Mouse (Mus musculus) intestine, embryonic 16.5 days (tissue): Measurements from ENCODE around the gene L3hypdh. TPM values are rescaled to one million over a fixed set of nuclear protein-coding genes. Genes with fewer than 3 reads are reported as not detected.

Experiments used
- ATAC-seq: fragments of 200-750 bp; cut with Nextera tagmentation; 2 replicates; pipeline ENCODE4 v1.8.0; 2017; ENCODE audit warnings: moderate TSS enrichment, moderate library complexity
- H3K27ac ChIP-seq: fragments of 300-500 bp; sonication (generic); 2 replicates; pipeline ENCODE4 v1.5.1; 2014; ENCODE audit warnings: mild to moderate bottlenecking, low read length
- H3K27me3 ChIP-seq: fragments of 300-500 bp; sonication (generic); replicated peaks from 2 replicates; pipeline ENCODE4 v1.6.1; 2014; ENCODE audit warnings: low read length, control low read depth, mixed read lengths; ENCODE audit not compliant: control insufficient read depth, insufficient read depth
- H3K36me3 ChIP-seq: fragments of 300-500 bp; sonication (generic); 2 replicates; pipeline ENCODE4 v1.6.1; 2014; ENCODE audit warnings: low read length, control low read depth; ENCODE audit not compliant: control insufficient read depth, insufficient read depth
- H3K4me1 ChIP-seq: fragments of 300-500 bp; sonication (generic); 2 replicates; pipeline ENCODE4 v1.6.1; 2014; ENCODE audit warnings: low read length, control low read depth, mixed read lengths; ENCODE audit not compliant: control insufficient read depth, insufficient read depth
- H3K4me2 ChIP-seq: fragments of 300-500 bp; sonication (generic); 2 replicates; pipeline ENCODE4 v1.6.1; 2014; ENCODE audit warnings: low read depth, low read length, control low read depth
- H3K4me3 ChIP-seq: fragments of 300-500 bp; sonication (generic); 2 replicates; pipeline ENCODE4 v1.5.1; 2014; ENCODE audit warnings: mild to moderate bottlenecking, low read length
- H3K9ac ChIP-seq: fragments of 300-500 bp; sonication (generic); 2 replicates; pipeline ENCODE4 v1.6.1; 2014; ENCODE audit warnings: low read depth, low read length
- H3K9me3 ChIP-seq: fragments of 300-500 bp; sonication (generic); 2 replicates; pipeline ENCODE4 v1.6.1; 2016; ENCODE audit warnings: low read length, control low read depth; ENCODE audit not compliant: control insufficient read depth
- WGBS: fragments of 180-500 bp; shearing (Covaris S2); extraction: QIAGEN DNeasy Blood & Tissue Kit; methylation state at CpG from one replicate; pipeline ENCODE4 v1.1.7; 2014; 5-methylcytosine and 5-hydroxymethylcytosine counted together
- polyA plus RNA-seq: library from polyadenylated mRNA; unstranded; fragments of >200 nt; fragmentation: Nextera tagmentation; extraction: Ambion mirVana; gene quantifications from 2 replicates; pipeline ENCODE4 v1.2.1, GENCODE M21; 2015

L3hypdh gene
- polyA plus RNA-seq = 13.6 and 15.7 TPM in 2 replicates

- ATAC-seq = peak; percentile 97
- Histone ChIP-seq H3K27me3 (no peaks in the 10 kb centered on the region), H3K36me3 (no peaks in the 10 kb centered on the region), H3K27ac (peak within 1 kb of the TSS; percentile 98), H3K9ac (peak within 1 kb of the TSS; percentile 87), H3K9me3 (no peaks in the 10 kb centered on the region), H3K4me2 (peak within 1 kb of the TSS; percentile 90), H3K4me1 (peaks cover 8% of the 10 kb centered on the region; the same call in 1 of the 2 replicates), H3K4me3 (peak within 1 kb of the TSS; percentile 79)
- under 1% methylated on average over 60 of the region's 60 CpGs for whole genome bisulfite sequencing
Measured at GRCm38 (mm10) chr12:72085329-72086165, at the start of gene L3hypdh, which contains the start of gene Jkamp. L3hypdh (minus strand) TSS chr12:72085439. Jkamp (plus strand) TSS chr12:72085589.

- Histone ChIP-seq H3K36me3 (no peaks in the 10 kb centered on the region), H3K4me1 (no peaks in the 10 kb centered on the region), H3K4me3 (no peak overlapping the region), H3K27ac (no peak overlapping the region), H3K9me3 (no peaks in the 10 kb centered on the region), H3K27me3 (no peaks in the 10 kb centered on the region), H3K4me2 (no peak overlapping the region), H3K9ac (no peak overlapping the region)
- no peak for ATAC-seq
- WGBS = 91% methylated on average over 10 of the region's 10 CpGs
Measured at GRCm38 (mm10) chr12:72129203-72129602, 44.0 kb upstream of the L3hypdh start.

DNA sequence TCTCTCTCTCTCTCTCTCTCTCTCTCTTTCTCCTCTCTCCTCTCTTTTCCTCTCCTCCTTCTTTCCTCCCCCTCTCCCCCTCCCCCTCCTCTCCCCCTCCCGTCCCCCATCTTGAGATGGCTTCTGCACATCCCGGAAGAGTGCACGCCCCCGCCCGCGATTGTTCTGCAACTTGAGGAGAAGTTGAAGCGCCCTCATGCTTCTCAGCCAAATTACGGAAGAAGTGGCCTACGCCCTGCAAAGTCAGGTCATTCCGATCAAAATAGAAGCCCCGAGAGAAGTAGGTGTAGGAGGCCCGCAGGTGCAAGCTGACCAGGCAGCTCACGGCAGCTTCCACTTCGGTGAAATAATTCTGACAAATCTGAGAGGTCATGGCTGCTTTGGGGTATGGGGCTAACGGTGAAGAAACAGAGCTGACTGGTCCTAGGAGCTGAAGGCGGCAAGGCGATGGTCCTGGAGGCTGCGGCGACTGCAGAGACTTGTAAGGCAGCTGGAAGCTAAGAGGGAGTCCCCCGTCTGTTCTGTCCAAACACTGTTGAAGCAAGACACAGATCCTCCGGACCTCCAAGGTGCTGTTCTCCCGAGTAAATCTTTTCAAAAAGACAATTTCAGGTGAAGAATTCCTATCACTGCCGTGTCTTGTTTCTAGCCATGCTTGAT, 30.6 kb upstream of the L3hypdh start:
- 69% methylated on average over 21 of the region's 23 CpGs for WGBS
- Histone ChIP-seq H3K4me1 (no peaks in the 10 kb centered on the region), H3K9ac (no peak overlapping the region), H3K9me3 (no peaks in the 10 kb centered on the region), H3K27ac (no peak overlapping the region), H3K36me3 (no peaks in the 10 kb centered on the region), H3K4me3 (no peak overlapping the region), H3K4me2 (no peak overlapping the region), H3K27me3 (no peaks in the 10 kb centered on the region)
- ATAC-seq = no peak

DNA sequence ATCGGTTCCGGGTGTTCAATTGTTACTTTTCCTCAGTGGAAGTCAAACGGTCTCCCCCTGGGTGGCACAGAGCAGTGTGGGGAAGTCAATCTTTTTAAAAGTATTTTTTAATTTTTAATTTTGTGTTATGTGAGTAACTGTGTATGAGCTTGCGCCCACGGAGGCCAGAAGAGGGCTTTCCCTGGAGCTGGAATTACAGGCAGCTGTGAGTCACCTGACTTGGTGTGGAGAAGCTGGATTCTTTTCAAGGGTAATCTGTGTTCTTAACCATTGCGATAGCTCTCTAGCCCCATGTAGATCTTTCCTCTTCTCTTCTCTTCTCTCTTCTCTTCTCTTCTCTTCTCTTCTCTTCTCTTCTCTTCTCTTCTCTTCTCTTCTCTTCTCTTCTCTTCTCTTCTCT, 29.9 kb upstream of the L3hypdh start:
- H3K27me3 ChIP-seq = no peaks in the 10 kb centered on the region
- ATAC-seq = no peak
- no peaks in the 10 kb centered on the region for H3K36me3 ChIP-seq
- no peak overlapping the region for H3K4me2 ChIP-seq
- H3K4me1 ChIP-seq = no peaks in the 10 kb centered on the region
- no peak overlapping the region for H3K9ac ChIP-seq
- H3K9me3 ChIP-seq = no peaks in the 10 kb centered on the region
- no peak overlapping the region for H3K4me3 ChIP-seq
- H3K27ac ChIP-seq = no peak overlapping the region
- WGBS = 77% methylated on average over 6 of the region's 6 CpGs

DNA sequence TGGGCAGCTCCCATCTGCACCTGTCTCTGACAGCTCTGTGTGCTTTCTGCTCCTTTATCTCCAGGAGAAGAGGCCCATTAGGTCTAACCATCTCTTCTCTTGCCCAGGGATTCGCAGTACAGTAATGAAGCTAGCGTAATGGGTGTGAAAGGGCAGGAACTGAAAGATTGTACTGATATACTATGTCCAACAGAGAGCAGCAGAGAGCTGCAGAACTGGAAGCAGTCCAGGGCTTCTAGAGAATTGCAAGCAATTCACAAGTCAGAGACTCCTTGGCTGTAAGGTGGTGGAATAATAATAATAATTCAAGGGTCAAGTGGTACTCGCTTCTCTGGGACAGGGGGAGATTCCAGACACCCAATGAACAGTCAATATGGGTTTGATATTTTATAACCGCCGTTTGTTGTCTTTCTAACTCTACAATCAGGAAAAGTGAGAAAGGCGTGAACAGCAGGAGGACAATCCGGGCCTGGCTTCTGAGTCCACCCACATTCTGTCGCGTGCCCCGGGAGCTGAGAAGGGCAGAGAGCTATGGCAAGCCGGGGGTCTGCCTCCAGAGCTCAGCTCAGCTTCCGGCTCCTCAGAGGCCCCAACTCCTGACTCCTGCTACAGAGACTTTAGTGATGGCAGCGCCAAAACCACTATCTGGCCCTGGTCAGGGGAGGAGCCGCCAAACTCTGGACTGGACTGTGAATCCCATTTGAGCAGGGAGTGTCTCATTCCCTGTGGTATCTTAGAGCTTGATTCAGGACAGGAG, 19.5 kb upstream of the L3hypdh start:
- peak; percentile 72 for ATAC-seq
- Histone ChIP-seq H3K9me3 (no peaks in the 10 kb centered on the region), H3K4me3 (no peak overlapping the region), H3K36me3 (peaks cover 4% of the 10 kb centered on the region; the same call in 1 of the 2 replicates), H3K27ac (no peak overlapping the region), H3K9ac (no peak overlapping the region), H3K4me1 (no peaks in the 10 kb centered on the region), H3K27me3 (no peaks in the 10 kb centered on the region), H3K4me2 (no peak overlapping the region)
- 33% methylated on average over 14 of the region's 14 CpGs for WGBS

DNA sequence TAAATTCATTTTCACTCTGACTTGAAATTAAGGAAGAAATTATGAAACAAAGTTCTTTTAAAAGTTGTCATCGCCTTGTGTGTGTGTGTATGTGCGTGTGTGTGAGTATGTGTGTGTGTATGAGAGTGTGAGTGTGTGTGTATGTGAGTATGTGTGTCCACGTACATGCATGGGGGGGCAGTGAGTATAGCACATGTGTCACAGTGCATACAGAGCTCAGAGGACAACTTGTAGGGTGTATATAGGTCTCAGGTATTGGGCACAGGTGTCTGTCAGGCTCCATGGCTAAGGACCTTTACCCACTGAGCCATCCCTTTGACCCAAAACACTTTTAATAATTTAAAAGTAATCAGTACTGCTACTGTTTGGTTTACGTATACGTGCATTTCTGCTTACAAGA, 18.8 kb upstream of the L3hypdh start:
- H3K27ac ChIP-seq = no peak overlapping the region
- H3K9me3 ChIP-seq = no peaks in the 10 kb centered on the region
- no peak overlapping the region for H3K4me3 ChIP-seq
- no peak overlapping the region for H3K9ac ChIP-seq
- H3K4me1 ChIP-seq = no peaks in the 10 kb centered on the region
- H3K4me2 ChIP-seq = no peak overlapping the region
- no peak for ATAC-seq
- peaks cover 4% of the 10 kb centered on the region; the same call in 1 of the 2 replicates for H3K36me3 ChIP-seq
- 87% methylated on average over 5 of the region's 5 CpGs for WGBS
- H3K27me3 ChIP-seq = no peaks in the 10 kb centered on the region

DNA sequence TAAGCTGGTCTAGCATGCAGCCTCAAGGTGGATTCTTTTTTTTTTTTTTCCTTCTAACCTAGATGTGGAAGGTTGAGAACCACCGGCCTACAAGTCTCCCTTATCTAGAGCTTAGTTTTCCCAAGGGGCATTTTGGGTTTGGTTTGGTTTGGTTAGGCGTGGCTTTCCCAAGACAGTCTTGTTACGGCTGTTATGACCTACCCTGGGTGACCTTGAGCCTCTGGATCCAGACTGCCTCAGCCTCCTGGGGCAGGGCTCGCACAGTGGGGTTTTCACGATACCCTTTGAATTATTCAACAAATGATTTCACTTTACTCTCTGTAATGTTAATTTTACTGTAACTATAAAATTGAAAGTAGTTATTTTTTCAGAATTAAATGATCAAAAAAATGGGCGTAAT, 17.5 kb upstream of the L3hypdh start:
- Histone ChIP-seq H3K4me2 (no peak overlapping the region), H3K4me1 (no peaks in the 10 kb centered on the region), H3K9ac (no peak overlapping the region), H3K36me3 (peaks cover 4% of the 10 kb centered on the region; the same call in 1 of the 2 replicates), H3K27ac (no peak overlapping the region), H3K27me3 (no peaks in the 10 kb centered on the region), H3K9me3 (no peaks in the 10 kb centered on the region), H3K4me3 (no peak overlapping the region)
- WGBS = 77% methylated on average over 6 of the region's 6 CpGs
- no peak for ATAC-seq

DNA sequence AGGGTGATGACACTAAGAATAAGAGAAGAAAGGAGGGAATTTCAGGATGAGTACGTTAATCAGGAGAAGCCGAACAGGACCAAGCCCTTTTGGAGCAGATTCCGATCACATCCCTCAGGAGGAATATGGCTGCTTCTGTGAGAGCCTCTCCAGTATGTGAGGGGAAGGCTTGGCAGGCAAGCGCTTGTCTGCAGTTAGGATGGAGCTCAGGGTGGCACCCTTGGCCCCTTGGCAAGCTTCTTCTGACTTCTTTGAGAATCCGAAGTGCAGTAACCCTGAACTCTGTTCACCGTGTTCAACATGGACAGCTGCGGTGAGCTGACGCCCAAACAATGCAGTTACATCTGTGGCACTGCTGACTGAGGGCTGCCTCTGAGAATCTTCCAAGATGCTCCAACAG, 11.7 kb upstream of the L3hypdh start:
- 96% methylated on average over 8 of the region's 8 CpGs for WGBS
- H3K36me3 ChIP-seq = peaks cover 15% of the 10 kb centered on the region; the same call in 1 of the 2 replicates
- no peaks in the 10 kb centered on the region for H3K9me3 ChIP-seq
- H3K27ac ChIP-seq = no peak overlapping the region
- no peak overlapping the region for H3K9ac ChIP-seq
- no peaks in the 10 kb centered on the region for H3K4me1 ChIP-seq
- H3K27me3 ChIP-seq = no peaks in the 10 kb centered on the region
- no peak overlapping the region for H3K4me2 ChIP-seq
- no peak for ATAC-seq
- no peak overlapping the region for H3K4me3 ChIP-seq

DNA sequence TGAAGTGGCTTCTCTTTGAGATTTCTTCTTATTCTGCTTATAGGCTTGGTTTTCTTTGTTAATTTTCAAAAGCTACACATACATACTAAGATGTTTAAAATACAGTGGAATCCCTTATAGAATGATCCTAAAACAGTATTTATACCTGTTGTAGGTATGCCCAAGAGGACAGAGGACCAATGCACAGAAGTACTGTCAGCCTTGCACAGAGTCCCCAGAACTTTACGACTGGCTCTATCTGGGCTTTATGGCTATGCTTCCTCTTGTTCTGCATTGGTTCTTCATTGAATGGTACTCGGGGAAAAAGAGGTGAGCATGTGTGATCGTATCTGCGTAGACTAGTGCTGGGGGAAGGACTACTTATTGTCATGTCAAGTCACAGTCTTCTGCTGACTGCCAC, 4.6 kb upstream of the L3hypdh start:
- WGBS = 84% methylated on average over 4 of the region's 4 CpGs
- Histone ChIP-seq H3K9me3 (no peaks in the 10 kb centered on the region), H3K4me3 (no peak overlapping the region), H3K4me2 (no peak overlapping the region), H3K9ac (no peak overlapping the region), H3K27me3 (no peaks in the 10 kb centered on the region), H3K4me1 (no peaks in the 10 kb centered on the region), H3K36me3 (no peaks in the 10 kb centered on the region), H3K27ac (no peak overlapping the region)
- no peak for ATAC-seq
